Mouse (Mus musculus) liver, embryonic 11.5 days (tissue): ENCODE data around the gene Map3k21. TPM values are rescaled to one million over a fixed set of nuclear protein-coding genes. Genes with fewer than 3 reads are reported as not detected.

Source experiments
- ATAC-seq: fragments of 200-750 bp; cut with Nextera tagmentation; replicated peaks from 2 replicates; pipeline ENCODE4 v1.8.0; 2017; ENCODE audit warnings: moderate number of reproducible peaks, mild to moderate bottlenecking, moderate TSS enrichment, moderate library complexity; ENCODE audit not compliant: low FRiP score
- DNase-seq: peaks from one replicate; pipeline ENCODE4 v3.0.0-alpha.2; 2017; ENCODE audit warnings: low spot score
- H3K27ac ChIP-seq: fragments of 300-500 bp; sonication (generic); 2 replicates; pipeline ENCODE4 v1.5.1; 2014; ENCODE audit warnings: mild to moderate bottlenecking, low read depth, low read length, control low read depth
- H3K27me3 ChIP-seq: fragments of 300-500 bp; sonication (generic); replicated peaks from 2 replicates; pipeline ENCODE4 v1.6.1; 2014; ENCODE audit warnings: low read length, mixed read lengths; ENCODE audit not compliant: control insufficient read depth, insufficient read depth
- H3K36me3 ChIP-seq: fragments of 300-500 bp; sonication (generic); 2 replicates; pipeline ENCODE4 v1.6.1; 2014; ENCODE audit warnings: mild to moderate bottlenecking, low read length, moderate library complexity, mixed read lengths; ENCODE audit not compliant: control insufficient read depth, insufficient read depth
- H3K4me1 ChIP-seq: fragments of 300-500 bp; sonication (generic); replicated peaks from 2 replicates; pipeline ENCODE4 v1.6.1; 2014; ENCODE audit warnings: low read length, mixed read lengths; ENCODE audit not compliant: control insufficient read depth, insufficient read depth
- H3K4me2 ChIP-seq: fragments of 300-500 bp; sonication (generic); 2 replicates; pipeline ENCODE4 v1.6.1; 2014; ENCODE audit warnings: mild to moderate bottlenecking, control low read depth, moderate library complexity
- H3K4me3 ChIP-seq: fragments of 300-500 bp; sonication (generic); 2 replicates; pipeline ENCODE4 v1.5.1; 2014; ENCODE audit warnings: low read depth, low read length, control low read depth
- H3K9ac ChIP-seq: fragments of 300-500 bp; sonication (generic); 2 replicates; pipeline ENCODE4 v1.6.1; 2014; ENCODE audit warnings: low read depth, low read length, control low read depth
- H3K9me3 ChIP-seq: fragments of 300-500 bp; sonication (generic); 2 replicates; pipeline ENCODE4 v1.6.1; 2016; ENCODE audit warnings: low read length, inconsistent platforms, mixed read lengths; ENCODE audit not compliant: control insufficient read depth
- WGBS: fragments of 180-500 bp; shearing (Covaris S2); extraction: QIAGEN DNeasy Blood & Tissue Kit; methylation state at CpG from one replicate; pipeline ENCODE4 v1.1.7; 2014; 5-methylcytosine and 5-hydroxymethylcytosine counted together
- polyA plus RNA-seq: library from polyadenylated mRNA; unstranded; fragments of >200 nt; fragmentation: Nextera tagmentation; extraction: Ambion mirVana; gene quantifications from 2 replicates; pipeline ENCODE4 v1.2.1, GENCODE M21; 2014

Gene Map3k21
- polyA plus RNA-seq, 1 experiment from 2014 or later: 0.07 TPM

DNA sequence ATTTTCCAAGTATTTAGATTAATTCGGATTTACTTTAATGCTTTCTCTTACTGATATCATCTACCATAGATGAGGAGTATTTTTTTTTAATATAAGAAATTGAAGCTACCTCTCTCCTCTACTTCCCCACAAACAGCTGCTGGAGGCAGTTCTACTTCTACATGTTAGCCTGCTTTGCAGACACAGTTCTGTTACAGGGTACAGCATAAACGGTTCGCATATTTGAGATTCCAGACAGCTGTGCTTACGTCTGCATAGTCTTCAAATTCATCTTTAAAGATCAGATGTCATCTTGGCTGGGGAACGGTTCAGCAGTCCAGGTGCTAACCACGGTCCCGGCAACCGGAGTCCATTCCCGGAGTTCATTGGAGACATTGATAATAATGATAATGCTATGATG, 83.4 kb downstream of the Map3k21 start:
- WGBS: 67% methylated on average over 9 of the region's 9 CpGs
- Histone ChIP-seq H3K27ac (no peak overlapping the region), H3K9ac (no peak overlapping the region), H3K36me3 (no peaks in the 10 kb centered on the region), H3K4me1 (no peaks in the 10 kb centered on the region), H3K9me3 (no peaks in the 10 kb centered on the region), H3K4me2 (no peak overlapping the region), H3K4me3 (no peak overlapping the region), H3K27me3 (peaks cover 56% of the 10 kb centered on the region)
- ATAC-seq: no peak
- DNase-seq: no peak

DNA sequence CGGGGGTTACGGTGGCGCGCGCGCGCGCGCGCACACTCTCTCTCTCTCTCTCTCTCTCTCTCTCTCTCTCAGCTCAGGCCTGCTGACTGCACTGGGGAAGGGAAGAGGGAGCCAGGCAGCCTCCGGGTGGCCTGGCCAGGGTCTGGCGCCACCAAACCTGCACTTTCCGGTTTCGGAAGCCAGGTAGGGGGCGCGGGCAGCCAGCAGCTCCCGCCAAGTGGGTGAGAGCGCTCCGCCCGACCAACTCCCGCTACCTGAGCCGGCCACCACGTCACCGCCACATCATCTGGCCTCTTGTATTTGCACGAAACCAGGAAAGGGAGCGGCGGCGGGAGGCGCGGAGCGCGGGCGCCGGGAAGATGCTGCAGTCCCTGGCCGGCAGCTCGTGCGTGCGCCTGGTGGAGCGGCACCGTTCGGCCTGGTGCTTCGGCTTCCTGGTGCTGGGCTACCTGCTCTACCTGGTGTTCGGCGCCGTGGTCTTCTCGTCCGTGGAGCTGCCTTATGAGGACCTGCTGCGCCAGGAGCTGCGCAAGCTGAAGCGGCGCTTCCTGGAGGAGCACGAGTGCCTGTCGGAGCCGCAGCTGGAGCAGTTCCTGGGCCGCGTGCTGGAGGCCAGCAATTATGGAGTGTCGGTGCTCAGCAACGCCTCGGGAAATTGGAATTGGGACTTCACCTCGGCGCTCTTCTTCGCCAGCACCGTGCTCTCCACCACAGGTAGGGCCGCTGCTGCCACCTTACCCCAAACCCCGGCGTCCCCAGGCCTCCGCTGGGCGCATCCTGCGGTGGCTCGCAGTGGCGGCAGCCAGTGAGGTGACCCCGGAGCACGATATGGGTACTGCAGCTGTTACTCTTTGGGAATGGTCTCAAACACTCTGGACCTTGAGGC, 85.1 kb downstream of the Map3k21 start, which contains the start of gene Kcnk1:
Kcnk1 (plus strand) TSS at position 70 of the 886 bp plus-strand sequence.
- ATAC-seq: no peak
- Histone ChIP-seq H3K9ac (no peak within 1 kb of the TSS), H3K27me3 (peaks cover 56% of the 10 kb centered on the region), H3K4me1 (no peaks in the 10 kb centered on the region), H3K36me3 (no peaks in the 10 kb centered on the region), H3K27ac (no peak within 1 kb of the TSS), H3K4me3 (peak within 1 kb of the TSS; percentile 47), H3K4me2 (peak within 1 kb of the TSS; percentile 65), H3K9me3 (no peaks in the 10 kb centered on the region)
- 2% methylated on average over 73 of the region's 73 CpGs for WGBS
- peak; percentile 58 for DNase-seq

DNA sequence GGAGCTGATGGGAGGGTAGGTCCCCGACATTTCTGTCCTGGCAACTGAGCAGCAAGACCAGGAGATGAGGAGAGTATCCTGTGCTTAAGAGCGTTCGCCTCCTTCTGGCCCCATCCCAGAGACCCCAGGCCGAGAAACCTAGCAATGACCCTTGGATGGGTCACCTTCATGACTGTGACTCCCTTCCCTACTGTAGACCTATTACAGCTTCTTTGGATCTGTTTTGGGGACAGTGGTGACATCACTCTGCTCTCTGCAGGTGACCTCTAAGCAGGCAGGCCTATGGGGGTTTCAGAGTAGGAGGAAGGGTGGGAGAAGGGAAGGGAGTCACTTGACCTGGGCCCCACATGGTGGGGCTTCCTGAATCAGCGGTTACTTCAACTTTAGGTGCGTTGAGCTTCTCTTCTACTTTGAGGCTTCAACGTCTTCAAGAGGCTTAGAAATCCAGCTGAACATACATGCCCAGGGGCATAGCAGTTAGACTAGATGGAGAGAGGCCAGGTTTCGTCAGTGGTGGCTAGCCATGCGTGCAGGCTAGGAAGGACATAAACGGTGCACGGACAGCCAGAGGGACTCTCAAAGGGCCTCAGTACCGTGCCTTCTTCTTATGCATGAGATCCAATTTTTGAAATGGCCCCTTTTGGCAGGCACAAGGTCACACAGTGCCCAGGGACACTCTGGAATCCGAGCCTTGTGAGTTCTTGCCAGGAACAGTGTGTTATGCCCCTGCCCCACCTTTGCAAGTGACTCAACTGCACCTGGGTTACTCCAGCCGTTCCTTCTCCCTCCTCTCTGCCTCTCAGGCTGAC, 86.0 kb downstream of the Map3k21 start:
- Histone ChIP-seq H3K27ac (no peak overlapping the region), H3K9me3 (no peaks in the 10 kb centered on the region), H3K9ac (no peak overlapping the region), H3K4me1 (no peaks in the 10 kb centered on the region), H3K36me3 (no peaks in the 10 kb centered on the region), H3K4me3 (peak overlapping the region; percentile 47), H3K27me3 (peaks cover 56% of the 10 kb centered on the region), H3K4me2 (peak overlapping the region; percentile 65)
- 23% methylated on average over 14 of the region's 14 CpGs for WGBS
- no peak for DNase-seq
- no peak for ATAC-seq

DNA sequence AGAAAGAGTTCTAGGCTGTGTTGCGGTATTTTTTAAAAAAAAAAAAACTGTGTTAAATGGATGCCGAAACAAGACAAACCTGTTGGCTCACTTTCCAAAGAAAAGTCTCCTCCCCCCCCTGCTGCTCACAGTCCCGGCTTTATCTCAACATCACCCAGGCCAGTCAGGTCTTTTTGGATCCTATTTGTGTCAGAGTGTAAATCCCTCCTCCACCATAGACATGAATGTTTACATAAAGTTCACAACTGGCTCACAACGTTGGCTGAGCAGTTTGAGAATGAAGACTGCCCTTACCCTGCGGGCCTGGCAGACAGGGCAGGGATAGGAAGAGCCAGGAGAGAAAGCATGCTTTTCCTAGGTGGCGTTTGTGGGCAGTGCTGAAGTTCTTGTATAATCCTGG, 86.7 kb downstream of the Map3k21 start:
- Histone ChIP-seq H3K27ac (no peak overlapping the region), H3K4me3 (no peak overlapping the region), H3K27me3 (peaks cover 56% of the 10 kb centered on the region), H3K36me3 (no peaks in the 10 kb centered on the region), H3K4me2 (no peak overlapping the region), H3K4me1 (no peaks in the 10 kb centered on the region), H3K9me3 (no peaks in the 10 kb centered on the region), H3K9ac (no peak overlapping the region)
- no peak for DNase-seq
- WGBS: 27% methylated on average over 6 of the region's 6 CpGs
- no peak for ATAC-seq

Other genes with a start within 250 kb of the Map3k21 start
- 2.6 and 3.3 TPM in 2 replicates for gene Map10, start 240.6 kb upstream of the Map3k21 start, polyA plus RNA-seq
- gene Ntpcr, start 180.5 kb upstream of the Map3k21 start, polyA plus RNA-seq: 36.7 and 38.2 TPM in 2 replicates
- gene Pcnx2, start 12.1 kb upstream of the Map3k21 start, polyA plus RNA-seq: 0.47 and 0.67 TPM in 2 replicates
- 1.9 and 2.1 TPM in 2 replicates for gene Kcnk1, start 84.7 kb downstream of the Map3k21 start, polyA plus RNA-seq